Mouse (Mus musculus) gastrocnemius, postnatal 25 days (tissue): ENCODE measurements around the gene Hspa14. TPM values are rescaled to one million over a fixed set of nuclear protein-coding genes. Genes with fewer than 3 reads are reported as not detected.

Source experiments
- DNase-seq: peaks from one replicate; pipeline ENCODE4 v3.0.0; 2022
- long read RNA-seq, 2 experiments: library from polyadenylated mRNA; stranded (forward); transcript quantifications; one replicate each; pipeline ENCODE4 v2.0.0; 2021
- total RNA-seq, 2 experiments: library from RNA; stranded (reverse); gene quantifications; 1 replicate in 1 of 2; 2 replicates in 1 of 2; pipeline ENCODE4 v1.2.3; 2021

Gene Hspa14
- 10 to 100 TPM; 12.6 to 13.2 TPM for total RNA-seq
- long read RNA-seq, experiment 1, transcript Hspa14-201 (14 exons, 1,795 nt): major isoform, 8 of 9 reads
- long read RNA-seq, experiment 1, partial matches to known transcripts: 0 of 9 reads
- long read RNA-seq, experiment 1, other reads (novel, unspliced or antisense): 1 of 9 reads
- long read RNA-seq, experiment 2, transcript Hspa14-201 (14 exons, 1,795 nt): major isoform, 18 of 22 reads
- long read RNA-seq, experiment 2, partial matches to known transcripts: 2 of 22 reads
- long read RNA-seq, experiment 2, other reads (novel, unspliced or antisense): 1 of 22 reads

DNA sequence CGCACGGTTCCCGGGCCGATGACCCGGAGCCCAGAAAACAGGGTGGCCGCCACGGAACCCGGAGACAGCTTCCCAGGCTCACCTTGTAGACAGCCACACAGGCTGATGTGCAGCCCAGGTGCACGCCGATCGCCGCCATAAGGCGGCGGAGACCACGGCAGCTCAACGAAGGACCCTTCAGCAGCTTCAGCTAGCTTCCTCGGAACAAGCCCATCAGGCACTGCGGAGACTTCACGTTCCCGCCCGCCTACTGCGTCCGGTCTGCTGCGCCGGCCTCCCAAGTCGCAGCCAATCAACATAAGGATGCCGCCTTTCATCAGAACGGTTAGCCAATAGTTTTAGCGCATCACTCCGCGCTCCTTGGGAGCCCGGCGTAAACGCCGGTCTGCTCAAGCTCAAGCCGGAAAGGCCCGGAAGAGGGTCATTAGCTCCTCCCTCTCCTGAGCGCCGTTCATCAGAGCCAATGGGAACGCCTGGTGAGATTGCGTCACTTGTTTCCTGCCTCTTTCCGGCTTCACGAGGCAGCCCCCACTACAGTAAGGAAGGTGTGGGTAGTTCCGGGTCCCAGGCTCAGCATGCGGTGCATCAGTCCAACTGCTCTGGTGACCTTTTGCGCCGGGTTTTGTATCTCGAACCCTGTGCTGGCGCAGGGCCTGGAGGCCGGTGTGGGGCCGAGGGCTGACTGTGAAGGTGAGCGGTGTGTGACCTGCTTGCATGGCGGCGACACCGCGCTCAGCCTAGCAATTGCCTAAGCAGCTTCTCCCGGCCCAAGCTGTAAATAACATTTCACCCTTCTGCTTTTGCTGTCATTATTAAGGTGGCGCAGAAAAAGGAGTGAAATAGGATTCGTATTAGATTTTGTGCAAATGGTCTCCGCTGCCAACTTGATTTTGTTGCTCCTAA, at the start of gene Hspa14, which contains the start of the genes Gm45902 and Cdnf:
Gene Hspa14, minus strand, starts transcription at position 263 of the 903 bp plus-strand sequence.
Gene Gm45902, minus strand, starts transcription at position 239 of the 903 bp plus-strand sequence.
Gene Cdnf, plus strand, starts transcription at position 479 of the 903 bp plus-strand sequence.
- peak; percentile 96 for DNase-seq

DNA sequence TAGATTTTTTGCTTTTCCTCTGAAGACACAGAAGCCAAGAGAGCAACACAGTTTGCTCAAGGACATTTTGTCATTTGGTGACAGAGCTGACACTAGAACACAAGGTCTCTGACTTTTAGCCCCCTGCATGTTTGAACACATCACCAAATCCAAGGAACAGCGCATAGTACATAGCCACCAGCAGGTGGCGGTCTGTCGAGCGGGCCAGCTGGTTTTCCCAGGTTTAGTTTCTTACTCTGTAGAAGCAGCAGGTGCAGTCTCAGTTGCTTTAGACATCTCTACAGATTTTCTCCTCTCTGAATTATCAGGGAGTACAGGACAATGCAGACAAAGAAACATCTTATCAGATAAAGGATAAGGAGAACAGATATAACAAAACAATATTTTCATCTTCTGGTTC, 34.0 kb upstream of the Hspa14 start:
- peak; percentile 8 for DNase-seq

DNA sequence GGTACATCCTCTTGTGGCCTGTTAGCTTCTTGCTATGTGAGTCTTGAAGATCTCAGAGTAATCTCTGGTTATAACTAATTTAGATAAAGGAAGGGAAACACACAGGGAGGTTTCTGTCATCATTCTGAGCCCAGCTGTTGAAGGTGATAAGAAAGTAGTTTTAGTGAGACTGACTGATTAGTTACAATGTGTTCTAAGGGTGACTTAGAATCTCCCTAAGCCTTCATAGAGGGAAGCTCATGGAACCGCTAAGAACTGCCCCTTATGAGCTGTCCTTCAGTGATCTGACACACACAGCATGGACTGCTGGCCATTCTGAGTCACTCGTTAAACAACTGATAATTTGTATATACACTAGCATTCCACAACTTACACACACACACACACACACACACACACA, 33.4 kb upstream of the Hspa14 start:
- DNase-seq: no peak

DNA sequence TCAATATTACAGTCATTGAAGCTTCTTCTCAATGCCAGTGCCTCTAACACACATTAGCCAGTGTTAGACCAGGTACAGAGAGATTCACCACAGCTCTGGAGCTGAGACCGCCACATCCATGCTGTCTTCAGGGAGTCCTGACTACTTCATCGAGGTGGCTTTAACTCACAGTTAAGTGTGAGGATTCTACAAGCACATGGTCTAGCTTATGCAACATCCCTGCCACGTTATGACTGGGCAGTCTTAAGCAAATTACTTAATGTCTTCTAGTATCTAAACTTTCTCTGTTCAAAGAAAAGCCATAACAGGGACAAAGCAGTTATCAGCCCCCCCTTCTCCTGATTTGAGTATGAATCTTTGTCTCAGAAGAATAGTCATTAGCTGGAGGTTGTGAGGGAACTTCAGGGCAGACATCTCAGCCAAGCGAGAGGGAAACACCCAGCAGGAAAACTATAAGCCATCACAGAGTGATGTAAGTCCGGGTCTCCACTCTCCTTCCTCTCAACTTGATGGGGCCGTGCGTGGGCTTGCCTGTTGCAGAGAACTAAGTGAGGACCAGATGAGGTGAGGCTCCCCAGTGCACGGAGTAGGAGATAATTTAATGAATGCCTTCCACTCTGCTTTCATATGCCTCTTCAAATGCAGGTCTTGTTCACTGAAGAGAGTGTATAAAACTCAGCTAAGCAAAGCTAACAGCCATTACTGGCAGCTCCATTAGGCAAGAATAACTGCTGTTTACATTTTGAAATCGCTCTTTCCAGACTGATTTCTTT, 28.9 kb upstream of the Hspa14 start:
- DNase-seq: no peak

DNA sequence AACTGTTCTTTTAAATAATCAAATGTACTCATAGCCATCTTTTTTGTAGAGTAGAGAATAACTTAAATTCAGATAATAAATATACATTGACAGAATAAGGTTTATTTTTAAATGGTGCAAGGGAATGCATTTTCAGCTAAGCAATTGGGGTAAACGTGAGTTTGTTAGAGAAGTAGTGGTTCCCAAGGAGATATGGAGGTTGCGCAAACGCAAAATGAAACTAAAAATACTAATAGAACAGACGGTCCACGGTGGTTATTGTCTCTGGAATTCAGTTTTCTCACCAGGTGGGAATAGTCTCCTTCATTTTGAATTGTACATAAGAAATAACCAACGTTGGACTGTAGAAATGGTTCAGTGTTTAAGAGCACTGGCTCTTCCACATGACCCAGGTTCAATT, 13.7 kb upstream of the Hspa14 start:
- DNase-seq: no peak

DNA sequence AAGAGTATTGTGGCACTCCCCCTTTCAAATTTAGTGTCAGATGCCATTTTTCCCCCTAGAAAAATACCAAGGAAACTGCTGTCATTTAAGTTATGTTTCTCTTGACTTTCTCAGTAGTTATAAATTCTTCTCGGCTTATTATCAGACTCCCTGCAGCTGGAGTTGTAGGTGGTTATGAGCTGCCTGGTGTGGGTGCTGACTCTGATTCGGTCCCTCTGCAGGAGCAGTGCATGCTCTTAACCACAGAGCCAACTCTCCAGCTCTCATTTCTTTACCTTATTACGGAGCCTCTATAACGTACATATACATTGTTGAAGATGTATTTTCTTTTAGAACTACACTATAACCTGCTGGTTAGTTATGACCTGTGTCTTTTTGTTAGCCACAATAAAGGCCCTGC, 9.9 kb upstream of the Hspa14 start:
- DNase-seq: no peak

DNA sequence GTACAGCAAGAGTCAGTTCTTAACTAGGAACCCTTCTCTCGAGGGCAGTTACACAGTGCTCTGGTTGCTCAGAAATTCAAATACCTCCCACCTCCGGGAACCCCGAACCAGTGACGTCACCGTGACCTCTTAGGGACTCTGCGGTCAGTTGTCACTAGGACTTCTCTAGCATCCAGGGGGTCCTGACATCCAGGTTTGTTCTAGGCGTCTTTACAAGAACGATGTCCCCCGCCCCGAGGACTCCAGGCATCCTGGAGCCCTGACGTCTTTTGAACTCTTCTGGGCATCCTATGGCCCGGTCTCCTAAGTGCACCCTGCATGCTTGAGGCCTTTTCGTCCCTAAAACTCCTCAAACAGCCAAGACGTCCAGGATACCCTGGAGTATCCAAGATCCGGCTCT, 538 bp downstream of the Hspa14 start:
- DNase-seq: no peak

DNA sequence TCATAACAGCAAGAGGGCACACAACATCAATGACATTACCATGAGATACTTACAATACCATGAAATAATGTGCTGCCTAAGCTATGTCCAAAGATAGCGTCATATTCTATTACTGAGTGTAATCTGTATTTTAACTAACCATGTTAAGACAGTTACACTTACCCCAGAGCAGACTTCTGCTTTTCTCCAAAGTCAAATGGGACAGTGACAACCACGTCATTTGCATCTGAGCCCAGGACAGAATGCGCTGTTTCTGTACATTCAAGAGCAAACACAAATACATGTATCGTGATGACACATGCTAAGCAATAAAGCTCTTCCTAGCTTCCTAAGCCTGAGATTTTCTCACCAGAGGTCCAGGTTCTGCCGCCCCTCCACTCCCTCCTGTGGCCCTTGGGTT, 11.7 kb downstream of the Hspa14 start:
- no peak for DNase-seq

DNA sequence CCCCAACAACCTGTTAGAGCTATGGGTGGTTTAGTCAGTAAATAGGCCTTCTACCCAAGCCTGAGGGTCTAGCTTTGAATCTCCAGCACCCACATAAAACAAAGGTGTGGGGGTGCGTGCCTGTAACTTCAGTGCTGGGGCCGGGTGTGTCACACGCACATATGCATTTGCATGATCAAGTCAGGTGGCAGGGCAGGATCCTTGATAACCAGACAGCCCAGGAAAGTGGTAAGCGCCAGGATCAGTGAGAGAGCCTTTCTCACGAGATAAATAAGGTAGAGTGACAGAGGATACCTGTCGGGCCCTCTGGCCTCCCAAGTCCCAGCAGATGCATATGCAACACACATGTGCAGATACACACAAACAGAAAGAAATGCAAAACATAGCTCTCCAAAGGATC, 13.1 kb downstream of the Hspa14 start:
- no peak for DNase-seq

DNA sequence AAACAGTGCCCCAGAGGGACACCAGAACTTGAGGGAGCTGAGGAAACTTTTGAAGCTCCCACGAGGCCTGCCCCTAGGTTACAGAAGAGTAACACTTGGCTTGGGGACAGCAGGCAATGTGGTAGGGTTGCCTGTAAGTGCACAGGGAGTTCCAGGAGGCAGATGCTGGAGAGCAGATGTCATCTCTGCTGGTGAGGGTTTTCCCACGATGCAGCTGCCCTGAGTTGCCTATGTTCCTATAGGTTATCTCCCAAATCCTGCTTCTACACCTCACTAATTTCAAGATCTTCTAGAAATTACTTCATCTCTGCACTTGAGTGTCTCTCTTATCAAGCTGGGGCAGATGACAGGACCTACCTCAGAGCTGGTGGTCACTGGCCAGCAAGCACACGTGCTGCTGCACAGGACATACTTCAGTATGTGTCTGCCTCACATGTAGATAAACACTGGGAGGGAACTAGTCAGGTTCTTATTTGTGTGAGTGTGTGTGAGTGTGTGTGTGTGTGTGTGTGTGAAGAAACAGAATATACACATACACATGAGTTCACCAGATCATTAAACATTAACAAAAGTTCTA, 18.7 kb downstream of the Hspa14 start:
- no peak for DNase-seq

DNA sequence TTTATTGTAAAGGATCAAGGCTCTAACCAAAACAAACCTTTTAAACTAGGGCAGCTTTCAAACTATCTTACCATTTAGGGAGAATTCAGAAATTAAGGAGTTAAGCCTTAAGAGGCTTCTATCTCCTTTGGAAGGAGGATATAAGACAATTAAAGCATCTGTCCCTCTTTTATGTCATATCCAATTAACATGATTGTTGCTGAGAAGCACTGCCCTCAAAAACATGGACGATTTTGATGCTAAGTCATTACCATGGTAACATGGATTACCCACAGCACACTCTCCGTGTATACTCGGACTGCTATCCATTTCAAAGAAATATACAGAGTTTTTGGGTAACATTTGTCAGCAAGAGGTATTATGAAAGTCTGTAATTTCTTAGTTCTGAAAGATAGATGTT, 22.8 kb downstream of the Hspa14 start:
- DNase-seq: no peak

DNA sequence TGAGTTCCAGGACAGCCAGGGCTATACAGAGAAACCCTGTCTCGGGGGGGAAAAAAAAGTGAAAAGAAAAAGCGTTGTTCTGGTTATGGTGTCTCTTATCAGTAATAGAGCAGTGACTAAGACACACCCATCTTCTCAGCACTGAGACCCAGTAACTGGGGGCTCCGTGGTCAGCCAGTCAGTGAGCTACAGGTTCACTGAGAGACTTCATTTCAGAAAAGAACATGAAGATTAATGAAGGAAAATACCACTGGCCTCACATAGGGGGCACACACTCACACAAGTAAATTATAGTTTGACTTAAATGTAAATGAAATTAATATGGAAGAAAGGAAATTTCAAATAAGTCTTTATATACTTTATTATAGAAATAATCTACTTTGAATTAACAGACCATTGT, 32.4 kb downstream of the Hspa14 start:
- no peak for DNase-seq

DNA sequence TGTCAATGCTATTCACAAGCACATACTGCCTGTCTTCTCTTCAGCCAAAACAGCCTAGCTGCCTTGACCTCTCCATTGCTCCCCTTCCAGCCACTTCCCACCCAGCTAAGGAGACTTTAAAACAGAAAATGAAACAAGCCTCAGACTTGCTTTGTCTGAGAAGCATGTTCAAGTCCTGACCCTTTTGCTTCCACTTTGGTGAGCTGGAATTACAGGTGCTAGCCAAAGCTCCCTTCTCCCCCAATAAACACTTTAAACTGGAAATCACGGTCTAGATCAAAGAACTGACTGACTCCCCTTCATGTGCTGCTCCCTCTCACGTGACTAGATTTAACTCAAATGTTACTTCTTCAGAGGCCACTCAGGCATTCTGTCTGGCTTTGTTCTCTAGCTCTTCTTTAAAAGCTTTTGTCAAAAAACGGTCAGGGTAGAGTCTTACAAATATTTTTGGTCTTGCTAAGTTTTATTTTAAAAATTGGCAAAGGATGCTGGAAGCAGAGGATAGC, 36.8 kb downstream of the Hspa14 start:
- no peak for DNase-seq

DNA sequence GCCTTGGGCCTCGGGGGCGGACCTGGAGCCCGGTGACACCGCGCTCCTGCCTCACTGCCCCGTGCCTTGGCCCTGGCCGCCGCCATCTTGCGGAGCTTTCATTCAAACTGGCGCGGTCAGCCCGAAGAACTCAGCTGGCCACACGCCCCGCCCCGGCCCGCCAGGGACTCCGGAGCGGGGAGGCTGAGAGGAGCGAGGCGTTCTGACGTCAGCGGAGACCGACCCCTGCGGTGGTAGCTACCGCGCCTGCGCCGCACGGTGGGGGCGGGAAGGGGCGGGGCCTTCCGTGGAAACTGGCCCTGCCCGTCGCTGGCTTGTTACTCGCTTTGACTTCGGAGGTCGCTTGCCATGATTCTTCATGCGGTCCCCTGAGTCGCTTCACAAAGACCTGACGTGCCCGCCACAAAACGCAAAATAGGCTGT, 37.7 kb downstream of the Hspa14 start, which contains the start of gene Suv39h2:
Gene Suv39h2, minus strand, starts transcription at position 171 of the 423 bp plus-strand sequence.
- peak; percentile 96 for DNase-seq

DNA sequence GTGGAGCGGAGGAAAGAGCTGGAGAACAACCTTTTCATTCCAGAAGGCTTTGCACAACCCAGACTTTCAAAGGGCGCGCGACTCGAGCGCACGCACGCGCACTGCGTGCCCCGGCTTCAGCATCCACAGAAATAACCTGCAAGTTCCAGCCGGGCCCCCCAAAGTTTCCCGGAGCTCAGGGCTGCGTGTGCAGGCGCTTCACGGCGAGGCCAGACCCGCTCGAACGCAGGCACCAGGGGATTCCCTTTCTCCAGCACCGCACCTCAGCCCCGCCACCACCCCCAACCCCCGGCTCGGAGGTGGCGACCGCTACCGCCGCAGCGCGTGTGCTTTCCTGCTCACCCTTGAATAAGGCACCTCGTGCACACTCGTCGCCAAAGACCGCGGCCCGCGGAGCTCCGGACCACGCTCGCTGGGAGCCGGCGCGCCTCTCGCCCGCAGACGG, 38.2 kb downstream of the Hspa14 start:
- peak; percentile 47 for DNase-seq

DNA sequence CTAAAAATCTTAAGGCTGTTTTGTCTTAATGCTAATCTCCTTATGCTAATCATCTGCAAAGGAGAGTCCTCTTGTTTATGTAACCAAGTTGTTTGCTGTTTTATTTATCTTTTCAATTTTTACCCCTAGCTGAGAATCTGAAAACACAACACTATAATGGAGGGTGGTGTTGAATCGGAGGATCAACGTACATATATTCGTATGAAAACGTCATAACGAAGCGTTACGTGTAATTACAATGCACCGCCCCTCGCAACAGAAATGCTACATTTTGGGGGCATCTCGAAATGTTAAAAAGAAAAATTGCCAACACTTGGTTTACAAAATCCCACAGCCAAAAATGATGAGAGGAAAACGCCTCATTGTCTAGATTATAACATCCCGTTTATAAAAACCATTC, 38.7 kb downstream of the Hspa14 start:
- DNase-seq: no peak

DNA sequence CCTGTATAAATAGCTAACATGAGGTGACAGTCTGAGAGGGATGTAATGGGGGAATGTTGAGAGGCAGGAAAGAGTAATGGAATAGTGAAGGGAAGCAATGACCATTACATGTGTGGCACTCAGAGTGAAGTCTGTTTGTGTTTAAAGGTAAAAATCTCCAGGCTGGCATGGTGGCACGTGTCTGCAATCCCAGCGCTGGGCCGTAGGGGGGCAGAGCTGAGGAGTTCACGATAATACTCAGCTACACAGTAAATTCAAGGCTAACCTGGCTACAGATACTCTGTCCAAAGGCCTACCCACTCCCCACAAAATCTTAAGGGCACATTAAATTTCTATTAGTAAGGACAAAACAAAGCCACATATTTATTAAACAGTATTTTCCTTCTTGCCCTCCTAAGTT, 56.0 kb downstream of the Hspa14 start:
- no peak for DNase-seq

DNA sequence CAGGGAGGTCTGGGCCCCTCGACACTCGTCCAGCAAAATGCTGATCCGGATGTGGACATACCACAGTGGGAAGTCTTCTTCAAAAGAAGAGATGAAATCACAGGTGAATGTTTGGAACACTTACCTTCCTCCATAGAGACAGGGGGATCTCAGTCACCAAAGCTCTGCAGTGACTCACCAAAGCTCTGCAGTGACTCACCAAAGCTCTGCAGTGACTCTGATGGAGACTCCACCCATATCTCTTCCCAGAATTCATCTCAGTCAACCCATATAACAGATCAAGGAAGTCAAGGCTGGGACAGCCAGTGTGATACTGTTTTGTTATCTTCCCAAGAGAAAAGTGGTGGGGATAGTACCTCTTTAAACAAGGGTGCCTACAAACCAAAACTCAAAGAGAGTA, 59.5 kb downstream of the Hspa14 start:
- DNase-seq: no peak

DNA sequence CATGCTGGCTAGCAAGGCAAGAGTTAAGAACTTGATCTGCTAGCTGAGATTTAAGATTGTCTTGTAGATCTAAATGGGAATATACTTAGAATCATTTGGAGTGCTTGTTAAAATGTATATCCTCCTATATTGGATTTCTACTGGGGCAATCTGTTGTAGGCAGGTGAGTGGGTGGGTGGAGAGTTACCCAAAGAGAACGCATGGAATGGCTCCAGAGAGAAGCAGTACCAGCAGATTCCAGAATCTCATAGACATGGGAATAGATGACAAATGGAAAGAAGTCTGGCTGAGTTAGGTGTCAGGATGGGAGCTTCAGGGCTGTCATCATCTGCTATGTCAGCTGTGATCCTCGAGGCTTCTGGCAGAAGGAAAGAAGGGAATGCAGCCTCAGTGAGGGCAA, 63.2 kb downstream of the Hspa14 start:
- no peak for DNase-seq

DNA sequence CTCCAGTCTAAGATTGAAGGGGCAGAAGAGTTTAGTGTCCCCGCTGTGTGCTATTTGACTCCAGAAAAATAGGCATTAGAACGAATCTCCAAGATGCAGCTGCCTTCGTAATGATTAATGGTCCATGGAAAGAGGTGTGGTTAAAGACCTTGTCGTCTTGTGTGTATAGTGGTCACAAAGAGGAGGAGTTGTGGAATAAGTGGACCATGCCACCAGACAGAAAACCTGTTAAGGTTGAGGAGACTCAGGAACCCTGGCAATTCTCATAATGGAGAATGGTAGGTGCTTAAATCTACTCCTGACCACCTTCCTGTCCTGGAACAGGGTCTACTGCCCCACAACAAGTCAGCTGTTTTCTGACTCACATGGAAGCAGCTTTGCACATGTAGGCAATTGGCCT, 66.6 kb downstream of the Hspa14 start:
- no peak for DNase-seq

DNA sequence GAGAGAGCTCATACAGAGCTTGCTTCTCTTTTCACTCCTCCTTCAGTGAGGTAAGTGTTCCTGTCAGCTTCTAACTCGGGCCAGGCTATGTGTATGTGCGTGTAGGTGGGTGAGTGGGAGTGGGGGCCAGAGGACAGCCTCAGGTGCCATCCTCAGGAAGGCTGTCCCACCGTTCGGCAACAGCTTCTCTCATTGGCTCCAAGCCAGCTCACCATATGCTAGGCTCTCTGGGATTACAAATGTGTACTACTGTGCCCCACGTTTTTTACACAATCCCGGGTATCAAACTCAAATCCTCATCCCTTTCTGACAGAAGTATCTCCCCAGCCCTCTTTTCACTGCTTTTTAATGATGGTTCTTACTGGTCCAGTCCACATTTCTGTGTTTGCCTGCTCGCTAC, 68.4 kb downstream of the Hspa14 start:
- no peak for DNase-seq
